Mouse (Mus musculus): ENCODE measurements around the gene Rpain. TPM values are rescaled to one million over a fixed set of nuclear protein-coding genes. Genes with fewer than 3 reads are reported as not detected.

Gene Rpain
- total RNA-seq (2021), result 10 to 100 TPM; 27.5 to 28.5 TPM
- long read RNA-seq, experiment 1, transcript Rpain-201 (7 exons, 1,100 nt), result major isoform, 11 of 37 reads
- long read RNA-seq, experiment 1, partial matches to known transcripts, result 0 of 37 reads
- long read RNA-seq, experiment 1, other reads (novel, unspliced or antisense), result 17 of 37 reads
- long read RNA-seq, experiment 2, transcript Rpain-201 (7 exons, 1,100 nt), result major isoform, 8 of 35 reads
- long read RNA-seq, experiment 2, partial matches to known transcripts, result 0 of 35 reads
- long read RNA-seq, experiment 2, other reads (novel, unspliced or antisense), result 23 of 35 reads

DNA sequence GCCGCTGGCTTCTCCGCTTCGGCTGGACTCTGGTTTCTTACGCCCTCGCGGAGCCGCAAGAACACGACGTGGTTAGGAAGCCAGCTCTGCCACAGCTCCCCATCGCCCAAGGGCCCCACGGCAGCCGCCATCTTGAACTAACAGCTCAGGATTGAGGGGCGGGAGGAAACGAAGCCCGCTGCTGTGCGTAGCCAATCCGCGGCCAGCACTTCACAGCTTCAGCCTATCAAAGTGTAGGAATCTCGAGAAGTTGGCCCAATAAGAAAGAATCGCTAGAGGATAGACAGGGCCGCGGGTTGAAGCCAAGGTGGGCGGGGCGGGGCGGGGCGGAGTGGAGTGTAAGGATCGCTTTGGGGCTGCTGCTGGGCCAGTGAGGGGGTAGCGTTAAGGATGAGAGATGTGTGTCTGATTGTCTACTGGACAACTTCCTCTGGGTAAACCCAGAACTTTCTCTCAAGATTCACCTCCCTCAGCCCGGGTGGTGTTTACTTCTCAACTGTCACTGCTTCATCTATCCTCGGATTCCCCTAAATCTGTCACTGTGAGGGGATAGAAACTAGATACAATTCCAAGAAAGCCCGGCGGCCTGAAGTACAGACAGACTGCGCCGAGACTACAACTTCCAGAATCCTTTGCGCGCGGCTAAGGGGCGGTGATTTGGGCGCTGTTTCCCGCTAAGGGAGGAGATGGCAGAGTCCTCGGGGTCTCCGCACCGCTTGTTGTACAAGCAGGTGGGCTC, at the start of gene Rpain, which contains the start of gene Nup88:
Gene Rpain, plus strand, starts transcription at position 393 of the 739 bp plus-strand sequence.
Gene Nup88, minus strand, starts transcription at position 153 of the 739 bp plus-strand sequence.
- DNase-seq (ENCODE audit: low spot score in 2 of 2), result peak; percentile 76 to 82

DNA sequence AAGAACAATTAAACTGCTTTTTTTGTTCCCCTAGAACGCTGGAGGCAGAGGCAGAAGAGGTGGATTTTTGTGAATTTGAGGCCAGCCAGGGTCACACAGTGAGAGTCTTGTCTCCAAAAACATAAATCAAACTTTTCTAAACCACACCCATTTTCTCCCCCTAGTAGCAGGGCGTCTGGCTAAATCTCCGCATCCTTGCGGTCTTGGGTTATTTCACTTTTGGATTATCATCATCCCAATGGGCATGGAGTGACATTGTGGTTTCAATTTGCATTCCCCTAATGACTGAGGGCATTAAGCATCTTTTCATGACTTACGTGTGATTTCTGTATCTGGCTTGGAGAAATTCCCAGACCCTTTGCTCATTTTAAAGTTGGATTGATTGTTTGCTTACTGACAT, 38.6 kb upstream of the Rpain start:
- DNase-seq (ENCODE audit: low spot score in 2 of 2), result no peak

- no peak for DNase-seq (ENCODE audit: low spot score in 2 of 2)
Measured at GRCm38 (mm10) chr11:70935316-70935715, 34.7 kb upstream of the Rpain start.

- DNase-seq (ENCODE audit: low spot score in 2 of 2), result no peak
Measured at GRCm38 (mm10) chr11:70942596-70942995, 27.4 kb upstream of the Rpain start.

DNA sequence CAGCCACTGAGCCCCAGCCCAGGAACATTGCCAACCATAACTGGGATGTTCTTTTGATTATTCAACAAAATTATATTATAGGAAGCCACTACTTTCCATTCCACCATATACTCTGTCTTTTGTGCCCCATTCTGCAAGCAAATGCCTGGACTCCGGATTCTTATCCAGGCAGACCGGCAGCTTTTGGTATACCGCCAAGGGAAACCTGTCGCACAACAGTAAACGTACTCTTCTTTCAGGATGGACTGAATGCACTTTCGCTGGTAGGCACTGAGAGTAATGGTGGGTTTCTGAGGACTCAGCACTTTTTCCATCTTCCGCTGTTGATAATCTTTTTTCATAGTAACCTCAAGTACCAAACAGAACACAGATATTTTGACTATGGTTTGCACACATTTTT, 26.4 kb upstream of the Rpain start:
- DNase-seq (ENCODE audit: low spot score in 2 of 2), result no peak

- no peak for DNase-seq (ENCODE audit: low spot score in 2 of 2)
Measured at GRCm38 (mm10) chr11:70944935-70945817, 24.8 kb upstream of the Rpain start.

GRCm38 (mm10) chr11:70954711-70955110, 15.3 kb upstream of the Rpain start:
- no peak for DNase-seq (ENCODE audit: low spot score in 2 of 2)

DNA sequence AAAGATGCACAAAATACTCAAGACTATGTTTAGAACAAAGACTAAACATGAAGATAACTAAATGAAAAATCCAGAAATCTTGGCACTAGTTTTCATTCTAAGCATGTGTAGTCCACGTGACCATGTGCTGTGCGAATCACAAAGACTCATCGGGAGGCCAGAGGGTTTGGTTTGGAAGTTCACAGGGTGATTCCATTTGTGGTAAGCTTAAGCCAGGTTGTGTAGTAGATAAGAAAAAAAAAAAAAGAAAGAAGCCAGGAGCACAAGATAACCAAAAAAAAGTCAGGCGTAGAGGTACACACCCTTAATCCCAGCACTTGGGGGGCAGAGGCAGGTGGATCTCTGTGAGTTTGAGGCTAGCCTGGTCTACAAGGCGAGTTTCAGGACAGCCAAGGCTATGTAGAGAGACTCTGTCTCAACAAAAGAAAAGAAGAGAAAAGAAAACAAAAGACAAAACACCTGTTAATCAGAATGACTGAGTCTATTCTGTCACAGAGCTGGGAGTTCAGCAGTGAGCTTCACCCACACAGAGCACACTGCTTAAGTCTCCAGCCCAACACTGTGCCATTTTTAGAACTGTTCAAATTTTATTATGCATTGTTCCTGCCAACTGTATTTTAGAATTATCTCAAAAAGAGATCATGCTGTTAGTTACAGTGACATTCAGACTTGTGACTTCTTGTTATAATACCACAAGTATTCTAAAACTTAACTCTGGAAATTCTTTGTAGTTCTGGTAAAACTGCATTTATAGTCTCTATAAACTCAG, 9.0 kb upstream of the Rpain start:
- no peak for DNase-seq (ENCODE audit: low spot score in 2 of 2)

DNA sequence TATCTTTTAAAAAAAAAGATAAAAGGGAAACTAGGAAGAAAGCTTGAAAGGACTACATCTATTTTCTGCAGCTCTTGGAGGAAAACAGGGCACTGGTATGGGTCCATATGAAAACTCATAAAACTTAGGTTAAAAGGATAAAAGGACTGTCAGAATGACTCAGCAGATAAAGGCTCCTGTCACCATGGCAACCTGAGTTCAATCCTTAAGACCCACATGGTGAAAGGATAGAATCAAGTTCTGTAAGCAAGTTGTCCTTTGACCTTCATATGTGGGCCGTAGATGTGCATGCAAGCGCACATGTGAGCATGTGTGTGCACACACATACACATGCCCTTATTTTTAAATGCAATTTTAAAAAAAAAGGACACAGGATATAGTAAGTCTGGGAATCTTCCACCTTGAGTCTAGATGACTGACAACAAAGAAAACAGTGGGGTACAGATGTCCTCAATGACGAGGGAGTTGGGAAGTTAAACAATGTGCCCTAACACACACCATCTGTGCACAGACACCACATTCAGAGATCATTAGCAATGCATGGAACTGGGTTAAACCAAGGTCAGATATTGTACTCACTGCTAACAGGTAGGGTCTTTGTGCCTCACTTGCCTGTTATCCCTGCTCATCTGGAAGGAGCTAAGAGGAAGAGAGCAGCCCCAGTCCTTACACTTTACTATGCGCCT, 5.6 kb upstream of the Rpain start:
- DNase-seq (ENCODE audit: low spot score in 2 of 2), result no peak

GRCm38 (mm10) chr11:70969271-70969794, 680 bp upstream of the Rpain start:
- DNase-seq (ENCODE audit: low spot score in 2 of 2), result no peak

DNA sequence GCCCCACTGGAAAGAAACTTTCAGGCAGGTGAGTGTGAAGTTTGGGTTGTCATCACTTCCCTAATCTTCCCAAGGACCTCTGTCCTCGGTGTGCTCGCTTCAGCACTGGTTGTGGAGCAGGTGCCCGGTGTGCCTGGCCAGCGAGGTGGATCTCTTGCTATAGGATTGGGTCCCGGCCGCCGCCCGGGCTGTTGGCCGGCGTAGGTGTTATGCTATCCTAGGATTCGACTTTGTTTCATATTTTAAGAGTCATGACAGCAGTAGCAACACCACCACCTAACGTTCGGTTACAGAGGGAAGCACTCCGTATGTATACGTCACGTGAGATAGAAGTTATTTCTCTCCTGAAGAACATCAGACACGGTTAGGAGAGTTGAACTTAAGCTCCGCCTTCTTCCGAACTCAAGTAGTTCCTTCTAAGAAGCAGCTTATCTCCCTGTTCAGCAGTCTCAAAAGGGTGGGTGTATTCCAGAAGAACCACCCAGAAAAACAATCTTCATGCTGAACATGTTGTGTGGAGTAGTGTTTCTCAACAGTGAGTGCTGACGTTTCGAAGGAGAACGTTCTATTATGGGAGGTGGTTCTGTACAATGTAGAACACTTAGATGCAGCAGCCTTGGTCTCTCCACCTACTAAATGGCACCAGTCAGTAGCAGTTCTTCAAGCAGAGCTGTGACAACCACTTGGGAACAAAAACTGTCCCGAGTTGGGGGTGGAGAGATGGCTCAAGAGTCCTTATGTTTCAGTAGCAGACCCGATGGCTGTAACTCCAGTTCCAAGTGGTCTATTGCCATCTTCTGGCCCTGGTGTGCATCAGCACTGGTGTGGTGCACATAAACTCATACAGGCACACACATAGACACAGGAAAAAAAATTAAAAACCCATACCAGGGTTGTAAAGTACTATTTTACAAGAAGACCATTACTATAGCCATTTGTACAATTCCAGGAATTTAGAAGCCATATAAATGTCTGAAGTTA, 837 bp downstream of the Rpain start:
- DNase-seq (ENCODE audit: low spot score in 2 of 2), result no peak

DNA sequence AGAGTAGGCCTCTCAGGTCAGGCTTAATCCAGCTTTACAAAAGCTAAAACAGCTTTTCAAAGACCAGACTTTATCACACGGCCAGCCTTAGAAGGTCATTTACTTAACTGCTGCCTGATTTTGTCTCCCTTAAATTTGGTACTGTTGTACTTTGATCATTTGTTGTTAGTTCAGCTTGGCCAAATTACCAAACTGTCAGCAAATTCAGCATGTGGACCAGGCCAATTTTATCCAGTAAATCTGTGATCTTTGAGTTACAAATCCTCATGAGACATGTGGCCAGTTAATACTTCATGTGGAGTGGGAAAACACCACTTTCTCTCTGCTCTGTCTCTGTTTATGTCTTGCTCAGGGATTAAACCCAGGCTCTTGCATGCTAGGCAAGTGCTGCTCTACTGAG, 2.6 kb downstream of the Rpain start:
- DNase-seq (ENCODE audit: low spot score in 2 of 2), result no peak

GRCm38 (mm10) chr11:70973947-70974346, 3.9 kb downstream of the Rpain start:
- no peak for DNase-seq (ENCODE audit: low spot score in 2 of 2)

DNA sequence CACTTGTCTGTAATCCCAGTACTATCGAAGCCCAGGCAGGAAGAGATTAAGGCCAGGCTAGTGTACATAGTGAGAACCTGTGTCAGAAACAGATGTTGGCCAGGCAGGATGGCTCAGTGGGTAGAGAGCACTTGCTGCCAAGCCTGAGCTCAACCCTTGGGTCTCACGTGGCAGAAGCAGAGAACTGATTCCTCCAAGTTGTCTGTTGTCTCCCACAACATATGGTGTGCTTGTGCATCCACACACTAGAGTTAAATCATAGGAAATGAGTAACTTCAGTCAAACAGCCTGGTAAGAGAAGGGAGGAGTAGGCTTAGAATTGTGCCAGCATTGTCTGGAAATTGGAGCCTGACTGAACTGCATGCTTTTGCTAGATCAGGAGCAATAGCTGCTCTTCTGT, 5.2 kb downstream of the Rpain start:
- no peak for DNase-seq (ENCODE audit: low spot score in 2 of 2)

GRCm38 (mm10) chr11:70977293-70977692, 7.3 kb downstream of the Rpain start:
- no peak for DNase-seq (ENCODE audit: low spot score in 2 of 2)

GRCm38 (mm10) chr11:70980232-70980631, 10.2 kb downstream of the Rpain start:
- no peak for DNase-seq (ENCODE audit: low spot score in 2 of 2)

GRCm38 (mm10) chr11:70980751-70981510, 10.9 kb downstream of the Rpain start:
- DNase-seq (ENCODE audit: low spot score in 2 of 2), result no peak

GRCm38 (mm10) chr11:70982030-70982429, 12.0 kb downstream of the Rpain start:
- DNase-seq (ENCODE audit: low spot score in 2 of 2), result no peak

Data from adrenal gland, postnatal 4 days (tissue).